Mouse (Mus musculus) CD8-positive naive resting alpha-beta T cell, adult 2 months (primary cell): ENCODE data around the gene Zfp568.

Source experiments
- DNase-seq, 2 experiments: peaks; one replicate each; pipeline ENCODE4 v3.0.0; 2022; ENCODE audit warnings: low read depth in 2 of 2, low spot score in 2 of 2

Gene Zfp568

GRCm38 (mm10) chr7:30050882-30051548, 67.3 kb downstream of the Zfp568 start, which contains the start of gene Zfp14:
Gene Zfp14 (minus strand): TSS chr7:30051380.
- DNase-seq = peak; percentile 68 to 73

- no peak for DNase-seq
Measured at GRCm38 (mm10) chr7:30053591-30053990, 69.8 kb downstream of the Zfp568 start.

GRCm38 (mm10) chr7:30060341-30060740, 76.6 kb downstream of the Zfp568 start:
- no peak for DNase-seq

DNA sequence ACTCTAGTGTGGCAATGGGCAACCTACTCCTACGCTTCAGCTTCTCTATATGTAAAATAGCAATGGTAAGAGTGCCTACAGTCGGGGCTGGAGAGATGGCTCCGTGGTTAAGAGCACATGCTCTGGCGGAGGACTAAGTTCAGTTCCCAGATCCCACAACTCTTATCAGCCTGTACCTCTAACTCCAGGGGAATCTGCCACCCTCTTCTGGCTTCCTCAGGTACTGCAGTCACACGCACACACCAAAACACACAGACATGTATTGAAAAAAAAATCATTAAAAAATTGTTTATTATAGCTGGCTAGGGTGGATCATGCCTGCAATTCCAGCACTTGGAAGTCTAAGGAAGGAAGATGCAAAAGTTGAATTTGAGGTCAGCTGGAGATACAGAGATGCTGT, 78.7 kb downstream of the Zfp568 start:
- DNase-seq = no peak

DNA sequence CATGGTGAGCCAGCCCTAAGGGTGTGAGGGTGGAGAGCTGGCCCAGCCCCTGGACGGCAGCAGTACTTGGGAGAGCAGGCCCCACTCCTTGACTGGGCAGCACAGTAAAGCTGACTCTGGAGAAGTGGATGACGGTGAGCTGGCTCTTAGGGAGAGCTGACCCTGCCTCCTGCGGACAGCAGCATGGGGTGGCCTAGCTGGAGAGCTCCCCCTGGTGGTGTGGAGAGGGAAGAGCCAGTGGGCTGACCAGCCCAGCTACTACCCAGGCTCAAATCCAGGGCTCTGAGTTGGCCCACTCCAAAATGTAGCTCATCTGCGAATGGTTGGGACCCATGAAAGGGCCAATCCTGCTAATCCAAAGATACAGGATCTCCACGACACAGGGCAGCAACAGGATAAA, 80.9 kb downstream of the Zfp568 start:
- no peak for DNase-seq

- DNase-seq = peak; percentile 62 to 76
Measured at GRCm38 (mm10) chr7:30072146-30073028, 88.6 kb downstream of the Zfp568 start, which contains the start of gene Zfp82. Gene Zfp82 (minus strand): TSS chr7:30072900.
